Mouse (Mus musculus) G1E (cell line): ENCODE measurements at regions not wholly inside any gene's neighbourhood (a gene's known extent, or its start where the extent isn't known, plus 50 kb on each side); places are given as distances from the start of the nearest gene placed in this dataset.

Experiments used
- ATAC-seq: 2 replicates; pipeline ENCODE4 v1.8.0; 2016; ENCODE audit warnings: mild to moderate bottlenecking; ENCODE audit not compliant: insufficient number of reproducible peaks, poor library complexity, low FRiP score, severe bottlenecking; ENCODE audit errors: extremely low read depth
- DNase-seq: peaks from one replicate; pipeline ENCODE4 v3.0.0; 2012; ENCODE audit warnings: low spot score
- H3K27me3 ChIP-seq: 2 replicates; pipeline ENCODE4 v1.6.1; 2012; ENCODE audit warnings: mild to moderate bottlenecking, low read length, inconsistent platforms; ENCODE audit not compliant: insufficient read depth
- H3K36me3 ChIP-seq: replicated peaks from 2 replicates; pipeline ENCODE3; 2012; ENCODE audit warnings: mild to moderate bottlenecking, inconsistent platforms
- H3K4me1 ChIP-seq: 2 replicates; pipeline ENCODE4 v1.6.1; 2012; ENCODE audit warnings: low read depth, low read length, inconsistent platforms, mixed read lengths; ENCODE audit not compliant: insufficient read depth
- H3K4me3 ChIP-seq: 2 replicates; pipeline ENCODE4 v1.5.1; 2012; ENCODE audit warnings: low read depth, mild to moderate bottlenecking, inconsistent platforms, low read length, moderate library complexity, mixed read lengths
- H3K9me3 ChIP-seq: replicated peaks from 2 replicates; pipeline ENCODE4 v1.6.1; 2012; ENCODE audit warnings: inconsistent platforms
- CTCF ChIP-seq: IDR thresholded peaks from 2 replicates; pipeline ENCODE4 v1.5.1; 2012; ENCODE audit warnings: low read depth, low read length, inconsistent platforms, mixed read lengths
- GATA1 ChIP-seq: IDR thresholded peaks from 2 replicates; pipeline ENCODE4 v1.6.1; 2012; ENCODE audit warnings: borderline replicate concordance, low read length, inconsistent platforms, mixed read lengths
- GATA2 ChIP-seq: IDR thresholded peaks from 2 replicates; pipeline ENCODE4 v1.6.1; 2012; ENCODE audit warnings: low read depth, low read length, inconsistent platforms, borderline replicate concordance
- POLR2AphosphoS5 ChIP-seq: IDR thresholded peaks from 2 replicates; pipeline ENCODE4 v1.6.1; 2012; ENCODE audit warnings: low read depth, low read length, inconsistent platforms; ENCODE audit not compliant: insufficient replicate concordance
- TAL1 ChIP-seq: conservative IDR thresholded peaks from 2 replicates; pipeline ENCODE4 v1.6.1; 2012; ENCODE audit warnings: low read depth, low read length, inconsistent platforms, mixed read lengths

GRCm38 (mm10) chr13:47842418-47842817, 418.6 kb upstream of the Id4 start:
- H3K36me3 ChIP-seq, result no peaks in the 10 kb centered on the region
- no peaks in the 10 kb centered on the region for H3K27me3 ChIP-seq
- DNase-seq (no peak), ATAC-seq (no peak)
- no peak overlapping the region for H3K4me3 ChIP-seq
- H3K9me3 ChIP-seq, result peaks cover 24% of the 10 kb centered on the region
- no peak for TF ChIP-seq POLR2AphosphoS5
- no peak for TF ChIP-seq TAL1
- TF ChIP-seq GATA1, result no peak
- TF ChIP-seq CTCF, result no peak
- TF ChIP-seq GATA2, result no peak
- H3K4me1 ChIP-seq, result no peaks in the 10 kb centered on the region

GRCm38 (mm10) chr13:47843011-47843410, 418.0 kb upstream of the Id4 start:
- Histone ChIP-seq H3K9me3 (peaks cover 22% of the 10 kb centered on the region), H3K4me1 (no peaks in the 10 kb centered on the region), H3K36me3 (no peaks in the 10 kb centered on the region), H3K4me3 (no peak overlapping the region), H3K27me3 (no peaks in the 10 kb centered on the region)
- DNase-seq (no peak), ATAC-seq (no peak)
- TF ChIP-seq GATA1 (no peak), TAL1 (no peak), GATA2 (no peak), POLR2AphosphoS5 (no peak), CTCF (no peak)

GRCm38 (mm10) chr13:47843541-47844267, 417.3 kb upstream of the Id4 start:
- H3K9me3 ChIP-seq, result peaks cover 20% of the 10 kb centered on the region
- H3K27me3 ChIP-seq, result no peaks in the 10 kb centered on the region
- DNase-seq (no peak), ATAC-seq (no peak)
- TF ChIP-seq TAL1, result no peak
- TF ChIP-seq GATA2, result no peak
- no peak for TF ChIP-seq POLR2AphosphoS5
- TF ChIP-seq CTCF, result no peak
- TF ChIP-seq GATA1, result no peak
- H3K36me3 ChIP-seq, result no peaks in the 10 kb centered on the region
- no peaks in the 10 kb centered on the region for H3K4me1 ChIP-seq
- H3K4me3 ChIP-seq, result no peak overlapping the region

- TF ChIP-seq POLR2AphosphoS5, result no peak
- no peak for TF ChIP-seq GATA1
- no peak for TF ChIP-seq TAL1
- no peak for TF ChIP-seq GATA2
- TF ChIP-seq CTCF, result no peak
- Histone ChIP-seq H3K4me3 (no peak overlapping the region), H3K36me3 (no peaks in the 10 kb centered on the region), H3K4me1 (no peaks in the 10 kb centered on the region), H3K27me3 (no peaks in the 10 kb centered on the region), H3K9me3 (peaks cover 37% of the 10 kb centered on the region)
- DNase-seq, result no peak
- ATAC-seq, result no peak
Observed at GRCm38 (mm10) chr13:47846713-47847112, 414.3 kb upstream of the Id4 start.

GRCm38 (mm10) chr13:47848371-47849188, 412.4 kb upstream of the Id4 start:
- Histone ChIP-seq H3K36me3 (no peaks in the 10 kb centered on the region), H3K4me1 (no peaks in the 10 kb centered on the region), H3K4me3 (no peak overlapping the region), H3K27me3 (no peaks in the 10 kb centered on the region), H3K9me3 (peaks cover 31% of the 10 kb centered on the region)
- ATAC-seq (no peak), DNase-seq (no peak)
- no peak for TF ChIP-seq CTCF
- no peak for TF ChIP-seq GATA2
- TF ChIP-seq POLR2AphosphoS5, result no peak
- no peak for TF ChIP-seq TAL1
- no peak for TF ChIP-seq GATA1

- no peak for ATAC-seq
- H3K4me1 ChIP-seq, result no peaks in the 10 kb centered on the region
- no peak overlapping the region for H3K4me3 ChIP-seq
- peaks cover 42% of the 10 kb centered on the region for H3K9me3 ChIP-seq
- no peak for DNase-seq
- no peak for TF ChIP-seq GATA1
- no peak for TF ChIP-seq TAL1
- TF ChIP-seq CTCF, result no peak
- no peak for TF ChIP-seq GATA2
- no peak for TF ChIP-seq POLR2AphosphoS5
- no peaks in the 10 kb centered on the region for H3K36me3 ChIP-seq
- H3K27me3 ChIP-seq, result no peaks in the 10 kb centered on the region
Observed at GRCm38 (mm10) chr13:47855422-47856108, 405.5 kb upstream of the Id4 start.
